7 mouse cellular contexts compared by ENCODE assay signal in the genomic region with DNA sequence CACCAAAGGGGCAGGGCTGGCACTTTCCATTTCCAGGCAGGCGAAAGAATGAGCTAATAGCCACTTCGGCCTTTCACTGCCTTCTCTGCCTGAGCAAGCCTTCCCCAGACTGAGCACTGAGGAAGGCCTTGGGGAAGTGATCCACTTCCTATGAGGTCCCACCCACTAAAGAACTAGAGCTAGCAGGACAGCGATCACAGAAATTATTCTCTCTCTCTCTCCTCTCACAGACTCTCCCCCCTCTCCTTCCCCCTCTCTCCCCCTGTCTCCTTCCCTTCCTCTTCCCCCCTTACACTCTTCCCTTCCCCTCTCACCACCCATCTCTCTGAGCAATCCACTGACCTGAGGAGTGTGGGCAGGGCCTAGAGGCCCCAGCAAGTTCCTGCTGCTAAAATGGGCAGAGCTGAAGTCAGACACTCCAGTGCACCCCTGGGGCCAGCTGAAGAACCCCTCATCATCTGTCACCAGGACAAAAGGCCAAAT. TPM values are rescaled to one million over a fixed set of nuclear protein-coding genes. Genes with fewer than 3 reads are reported as not detected.
DNase-seq lines count a peak whose midpoint lies in the region; ATAC-seq and TF ChIP-seq lines count a peak whose summit lies in the region.

No protein-coding gene starts in this region.

- H3K27ac ChIP-seq in midbrain, embryonic 10.5 days (replicated peaks) = peak overlapping the region; percentile 86
- no peak overlapping the region for H3K27ac ChIP-seq in midbrain, embryonic 14.5 days (replicated peaks; ENCODE audit: low read depth, low read length)
- 0 out of 2 replicates have a peak overlapping the region, but pooled peaks have one; percentile 7 for H3K27ac ChIP-seq in embryonic fibroblast, embryonic 13.5 days (ENCODE audit: insufficient read depth, low read length)
- peak overlapping the region; percentile 32; the same call in 1 of the 2 replicates for H3K27ac ChIP-seq in liver, embryonic 12.5 days
- peak overlapping the region; percentile 4 for H3K27ac ChIP-seq in stomach, embryonic 14.5 days (ENCODE audit: low read length)
- no peak overlapping the region; the same call in 1 of the 2 replicates for H3K27ac ChIP-seq in left cerebral cortex, adult 2 months

- H3K4me3 ChIP-seq in midbrain, embryonic 10.5 days = no peak overlapping the region
- no peak overlapping the region for H3K4me3 ChIP-seq in midbrain, embryonic 14.5 days (replicated peaks; ENCODE audit: low read depth, low read length)
- no peak overlapping the region for H3K4me3 ChIP-seq in embryonic fibroblast, embryonic 13.5 days (ENCODE audit: insufficient read depth, low read length)
- no peak overlapping the region for H3K4me3 ChIP-seq in liver, embryonic 12.5 days
- H3K4me3 ChIP-seq in stomach, embryonic 14.5 days (ENCODE audit: low read depth, low read length) = no peak overlapping the region
- no peak overlapping the region for H3K4me3 ChIP-seq in left cerebral cortex, adult 2 months

- H3K4me1 ChIP-seq in midbrain, embryonic 10.5 days = peaks cover 100% of the 10 kb centered on the region
- H3K4me1 ChIP-seq in midbrain, embryonic 14.5 days (ENCODE audit: control insufficient read depth, insufficient read depth, low read length) = peaks cover 35% of the 10 kb centered on the region
- peaks cover 21% of the 10 kb centered on the region for H3K4me1 ChIP-seq in embryonic fibroblast, embryonic 13.5 days (ENCODE audit: control insufficient read depth, insufficient read depth, low read length)
- peaks cover 83% of the 10 kb centered on the region for H3K4me1 ChIP-seq in liver, embryonic 12.5 days
- peaks cover 76% of the 10 kb centered on the region for H3K4me1 ChIP-seq in stomach, embryonic 14.5 days (ENCODE audit: control insufficient read depth, insufficient read depth, low read length)

- H3K9me3 ChIP-seq in midbrain, embryonic 10.5 days (replicated peaks) = no peaks in the 10 kb centered on the region
- H3K9me3 ChIP-seq in midbrain, embryonic 14.5 days (ENCODE audit: control insufficient read depth, low read length) = no peaks in the 10 kb centered on the region
- H3K9me3 ChIP-seq in liver, embryonic 12.5 days (replicated peaks) = no peaks in the 10 kb centered on the region
- no peaks in the 10 kb centered on the region for H3K9me3 ChIP-seq in stomach, embryonic 14.5 days (ENCODE audit: control insufficient read depth, low read depth, low read length)

- no peak for ATAC-seq in midbrain, embryonic 14.5 days (ENCODE audit: low FRiP score, low TSS enrichment)
- peak; percentile 53 for ATAC-seq in liver, embryonic 12.5 days
- no peak for ATAC-seq in stomach, embryonic 14.5 days (ENCODE audit: insufficient number of reproducible peaks, insufficient read depth, low FRiP score, low read depth)

- 64% methylated on average over 3 of the region's 3 CpGs for WGBS in midbrain, embryonic 10.5 days
- 62% methylated on average over 3 of the region's 3 CpGs for WGBS in midbrain, embryonic 14.5 days
- WGBS in liver, embryonic 12.5 days (ENCODE audit: insufficient replicate concordance) = 26% methylated on average over 3 of the region's 3 CpGs
- WGBS in stomach, embryonic 14.5 days = 43% methylated on average over 3 of the region's 3 CpGs

- H3K27me3 ChIP-seq in midbrain, embryonic 10.5 days (ENCODE audit: low read depth, poor library complexity, severe bottlenecking) = no peaks in the 10 kb centered on the region
- no peaks in the 10 kb centered on the region for H3K27me3 ChIP-seq in midbrain, embryonic 14.5 days (ENCODE audit: control insufficient read depth, insufficient read depth, low read length)
- H3K27me3 ChIP-seq in liver, embryonic 12.5 days (replicated peaks) = no peaks in the 10 kb centered on the region
- H3K27me3 ChIP-seq in stomach, embryonic 14.5 days (ENCODE audit: control insufficient read depth, insufficient read depth, low read length) = no peaks in the 10 kb centered on the region

- intact Hi-C loops in left cerebral cortex, adult 2 months (cut with DNase I) = no loop called here

- no peak overlapping the region for H3K4me2 ChIP-seq in midbrain, embryonic 14.5 days (ENCODE audit: low read length)
- no peak overlapping the region for H3K4me2 ChIP-seq in liver, embryonic 12.5 days
- no peak overlapping the region for H3K4me2 ChIP-seq in stomach, embryonic 14.5 days (replicated peaks; ENCODE audit: low read depth, low read length)

- DNase-seq in midbrain, embryonic 10.5 days (ENCODE audit: low spot score) = no peak
- DNase-seq in midbrain, embryonic 14.5 days = no peak
- DNase-seq in cerebellum, adult 9-11 months = no peak
- no peak for DNase-seq in left cerebral cortex, adult 2 months (ENCODE audit: extremely low spot score in 1 of 2, low spot score in 2 of 2)

- H3K9ac ChIP-seq in midbrain, embryonic 14.5 days (replicated peaks; ENCODE audit: low read length) = no peak overlapping the region
- H3K9ac ChIP-seq in liver, embryonic 12.5 days = no peak overlapping the region
- H3K9ac ChIP-seq in stomach, embryonic 14.5 days (replicated peaks; ENCODE audit: low read depth, low read length) = no peak overlapping the region

- H3K36me3 ChIP-seq in midbrain, embryonic 10.5 days = peaks cover 24% of the 10 kb centered on the region
- no peaks in the 10 kb centered on the region for H3K36me3 ChIP-seq in midbrain, embryonic 14.5 days (ENCODE audit: control insufficient read depth, insufficient read depth, low read length)
- no peaks in the 10 kb centered on the region for H3K36me3 ChIP-seq in liver, embryonic 12.5 days
- H3K36me3 ChIP-seq in stomach, embryonic 14.5 days (ENCODE audit: control insufficient read depth, insufficient read depth, low read length) = no peaks in the 10 kb centered on the region; the same call in 1 of the 2 replicates

- no peak for TF ChIP-seq POLR2A in embryonic fibroblast, embryonic 13.5 days (IDR thresholded peaks at IDR 0.05; ENCODE audit: low read depth, low read length)

- TF ChIP-seq CTCF in embryonic fibroblast, embryonic 13.5 days (IDR thresholded peaks at IDR 0.05; ENCODE audit: borderline replicate concordance, insufficient read depth, low read length) = no peak
- TF ChIP-seq CTCF in left cerebral cortex, adult 2 months (IDR thresholded peaks at IDR 0.05) = no peak

RNA-seq across cellular contexts. Expression of a gene that starts 35.2 kb away (rescaled TPM):
- polyA plus RNA-seq in midbrain, embryonic 10.5 days (2016; fragmentation: Nextera tagmentation; extraction: Ambion mirVana) = 8.9 and 10.1 TPM in 2 replicates
- polyA plus RNA-seq in midbrain, embryonic 14.5 days (2014; fragmentation: Nextera tagmentation; extraction: Ambion mirVana) = 14.3 and 15.4 TPM in 2 replicates
- 88.4 and 106 TPM in 2 replicates for polyA plus RNA-seq in embryonic fibroblast, embryonic 13.5 days (2011; ENCODE audit: insufficient read length, low read depth, missing spikeins)
- 3.5 and 3.8 TPM in 2 replicates for polyA plus RNA-seq in liver, embryonic 12.5 days (2016; fragmentation: Nextera tagmentation; extraction: Ambion mirVana)
- polyA plus RNA-seq in stomach, embryonic 14.5 days (2014; fragmentation: Nextera tagmentation; extraction: Ambion mirVana) = 29.6 and 32.0 TPM in 2 replicates
- total RNA-seq in left cerebral cortex, adult 2 months (2021) = 100 to 1,000 TPM; 113 to 119 TPM

Comparison
In these comparisons a context has a peak if more than half of its experiments do, and no peak if none do; other contexts are left out.
1. H3K27ac ChIP-seq: peak in midbrain, embryonic 10.5 days (single experiment), embryonic fibroblast, embryonic 13.5 days (single experiment), liver, embryonic 12.5 days (single experiment) and stomach, embryonic 14.5 days (single experiment); none in midbrain, embryonic 14.5 days (single experiment) and left cerebral cortex, adult 2 months (single experiment).